Mouse (Mus musculus) MEL (cell line): ENCODE results near the gene Nat8f4. TPM values are rescaled to one million over a fixed set of nuclear protein-coding genes. Genes with fewer than 3 reads are reported as not detected.
"Not testable (repeated sequence)": the region's sequence is repeated elsewhere in the genome, so short reads cannot be mapped to it uniquely, and the experiment has no call there.

Experiments used
- DNase-seq: peaks from one replicate; pipeline ENCODE4 v3.0.0; 2011; ENCODE audit warnings: low read depth, low spot score
- H3K27ac ChIP-seq: 2 replicates; pipeline ENCODE4 v1.5.1; 2012; ENCODE audit warnings: low read depth, mild to moderate bottlenecking, control low read depth, low read length, moderate library complexity; ENCODE audit not compliant: control insufficient read depth
- H3K27me3 ChIP-seq, 2 experiments: fragments of 150-350 bp in 1 of 2; sonication (generic) in 1 of 2; 2 replicates each; pipeline ENCODE4 v1.6.1; 2012; ENCODE audit warnings: low read length in 2 of 2, mild to moderate bottlenecking in 2 of 2, improper control_type of control experiment in 1 of 2, moderate library complexity in 1 of 2; ENCODE audit not compliant: insufficient read depth in 2 of 2, control insufficient read depth in 1 of 2
- H3K36me3 ChIP-seq, 2 experiments: 2 replicates each; pipeline ENCODE4 v1.6.1; 2012 to 2014; ENCODE audit warnings: low read length in 2 of 2, improper control_type of control experiment in 1 of 2, inconsistent platforms in 1 of 2, mild to moderate bottlenecking in 1 of 2; ENCODE audit not compliant: insufficient read depth in 2 of 2, control insufficient read depth in 1 of 2
- H3K4me1 ChIP-seq, 2 experiments: fragments of 150-350 bp in 1 of 2; sonication (generic) in 1 of 2; 2 replicates each; pipeline ENCODE4 v1.6.1; 2012; ENCODE audit warnings: low read length in 2 of 2, improper control_type of control experiment in 1 of 2, mild to moderate bottlenecking in 1 of 2; ENCODE audit not compliant: insufficient read depth in 2 of 2, control insufficient read depth in 1 of 2
- H3K4me3 ChIP-seq, 2 experiments: fragments of 150-350 bp in 1 of 2; sonication (generic) in 1 of 2; 2 replicates each; pipeline ENCODE4 v1.5.1; 2012; ENCODE audit warnings: low read depth in 2 of 2, low read length in 2 of 2, mild to moderate bottlenecking in 2 of 2, moderate library complexity in 2 of 2, control low read depth in 1 of 2, improper control_type of control experiment in 1 of 2; ENCODE audit not compliant: control insufficient read depth in 1 of 2, insufficient read depth in 1 of 2
- H3K79me2 ChIP-seq: 2 replicates; pipeline ENCODE4 v1.6.1; 2012; ENCODE audit warnings: mild to moderate bottlenecking, low read length, moderate library complexity; ENCODE audit not compliant: control insufficient read depth, poor library complexity, insufficient read depth
- H3K9ac ChIP-seq: 2 replicates; pipeline ENCODE4 v1.6.1; 2012; ENCODE audit warnings: low read depth, mild to moderate bottlenecking, control low read depth, low read length, moderate library complexity; ENCODE audit not compliant: control insufficient read depth, poor library complexity, severe bottlenecking
- H3K9me3 ChIP-seq: fragments of 150-350 bp; sonication (generic); replicated peaks from 2 replicates; pipeline ENCODE4 v1.6.1; 2012; ENCODE audit warnings: mild to moderate bottlenecking, low read length, improper control_type of control experiment, moderate library complexity; ENCODE audit not compliant: insufficient read depth
- BHLHE40 ChIP-seq: IDR thresholded peaks from 2 replicates; pipeline ENCODE4 v1.6.1; 2012; ENCODE audit warnings: low read depth, mild to moderate bottlenecking, inconsistent platforms, low read length, improper control_type of control experiment, borderline replicate concordance
- CTCF ChIP-seq, 3 experiments: IDR thresholded peaks in 2 of 3; conservative IDR thresholded peaks in 1 of 3; 2 replicates each; pipeline ENCODE4 v1.5.1; 2011 to 2012; ENCODE audit warnings: low read length in 3 of 3, low read depth in 2 of 3, mild to moderate bottlenecking in 2 of 3, improper control_type of control experiment in 1 of 3, inconsistent platforms in 1 of 3, mixed read lengths in 1 of 3, moderate library complexity in 1 of 3; ENCODE audit not compliant: control insufficient read depth in 1 of 3, insufficient read depth in 1 of 3, poor library complexity in 1 of 3, severe bottlenecking in 1 of 3
- EP300 ChIP-seq, 2 experiments: IDR thresholded peaks; 2 replicates each; pipeline ENCODE4 v1.6.1; 2011; ENCODE audit warnings: improper control_type of control experiment in 2 of 2, low read length in 2 of 2, low read depth in 1 of 2, mild to moderate bottlenecking in 1 of 2
- ETS1 ChIP-seq: IDR thresholded peaks from 2 replicates; pipeline ENCODE4 v1.6.1; 2012; ENCODE audit warnings: low read depth, mild to moderate bottlenecking, inconsistent platforms, low read length, improper control_type of control experiment, moderate library complexity
- GATA1 ChIP-seq: IDR thresholded peaks from 2 replicates; pipeline ENCODE4 v1.6.1; 2011; ENCODE audit warnings: low read depth, low read length, improper control_type of control experiment
- KAT2A ChIP-seq: conservative IDR thresholded peaks from 2 replicates; pipeline ENCODE4 v1.6.1; 2012; ENCODE audit warnings: low read depth, low read length, improper control_type of control experiment, inconsistent platforms
- MAX ChIP-seq: IDR thresholded peaks from 2 replicates; pipeline ENCODE4 v1.6.1; 2011; ENCODE audit warnings: low read length, improper control_type of control experiment
- MAZ ChIP-seq: IDR thresholded peaks from 2 replicates; pipeline ENCODE4 v1.6.1; 2012; ENCODE audit warnings: low read depth, mild to moderate bottlenecking, inconsistent platforms, low read length, improper control_type of control experiment
- MEF2A ChIP-seq: IDR thresholded peaks from 2 replicates; pipeline ENCODE4 v1.6.1; 2014; ENCODE audit warnings: low read depth, mild to moderate bottlenecking, inconsistent platforms, low read length, improper control_type of control experiment; ENCODE audit not compliant: poor library complexity, insufficient replicate concordance, severe bottlenecking; ENCODE audit errors: extremely low read depth
- MXI1 ChIP-seq: IDR thresholded peaks from 2 replicates; pipeline ENCODE4 v1.6.1; 2011; ENCODE audit warnings: mild to moderate bottlenecking, low read depth, low read length, improper control_type of control experiment
- MYC ChIP-seq: IDR thresholded peaks from 2 replicates; pipeline ENCODE4 v1.6.1; 2011; ENCODE audit warnings: low read depth, mild to moderate bottlenecking, low read length, improper control_type of control experiment, moderate library complexity
- POLR2AphosphoS2 ChIP-seq: IDR thresholded peaks from 2 replicates; pipeline ENCODE4 v1.6.1; 2011; ENCODE audit warnings: low read length, improper control_type of control experiment
- POLR2AphosphoS5 ChIP-seq: IDR thresholded peaks from 2 replicates; pipeline ENCODE4 v1.6.1; 2012; ENCODE audit warnings: low read depth, borderline replicate concordance, mild to moderate bottlenecking, inconsistent platforms, low read length, moderate library complexity, mixed read lengths
- RAD21 ChIP-seq: IDR thresholded peaks from 2 replicates; pipeline ENCODE4 v1.6.1; 2011; ENCODE audit warnings: mild to moderate bottlenecking, low read depth, low read length, improper control_type of control experiment
- RCOR1 ChIP-seq: IDR thresholded peaks from 2 replicates; pipeline ENCODE4 v1.6.1; 2012; ENCODE audit warnings: low read depth, mild to moderate bottlenecking, inconsistent platforms, low read length, improper control_type of control experiment
- SMC3 ChIP-seq: IDR thresholded peaks from 2 replicates; pipeline ENCODE4 v1.6.1; 2011; ENCODE audit warnings: low read depth, low read length, improper control_type of control experiment
- TAL1 ChIP-seq: IDR thresholded peaks from 2 replicates; pipeline ENCODE4 v1.6.1; 2012; ENCODE audit warnings: mild to moderate bottlenecking, inconsistent platforms, low read length, moderate library complexity, mixed read lengths
- TCF12 ChIP-seq: IDR thresholded peaks from 2 replicates; pipeline ENCODE4 v1.6.1; 2014; ENCODE audit warnings: low read depth, mild to moderate bottlenecking, inconsistent platforms, low read length, improper control_type of control experiment, moderate library complexity
- UBTF ChIP-seq: IDR thresholded peaks from 2 replicates; pipeline ENCODE4 v1.6.1; 2012; ENCODE audit warnings: low read depth, mild to moderate bottlenecking, inconsistent platforms, low read length, improper control_type of control experiment, moderate library complexity, borderline replicate concordance; ENCODE audit not compliant: insufficient read depth
- USF1 ChIP-seq: IDR thresholded peaks from 2 replicates; pipeline ENCODE4 v1.6.1; 2014; ENCODE audit warnings: low read depth, mild to moderate bottlenecking, inconsistent platforms, low read length, improper control_type of control experiment, moderate library complexity
- USF2 ChIP-seq, 2 experiments: IDR thresholded peaks; 2 replicates each; pipeline ENCODE4 v1.6.1; 2011 to 2012; ENCODE audit warnings: improper control_type of control experiment in 2 of 2, low read length in 2 of 2, borderline replicate concordance in 1 of 2, inconsistent platforms in 1 of 2, low read depth in 1 of 2, mild to moderate bottlenecking in 1 of 2; ENCODE audit not compliant: insufficient read depth in 1 of 2
- ZC3H11A ChIP-seq: IDR thresholded peaks from 2 replicates; pipeline ENCODE4 v1.6.1; 2012; ENCODE audit warnings: low read depth, mild to moderate bottlenecking, inconsistent platforms, low read length, improper control_type of control experiment
- ZKSCAN1 ChIP-seq: IDR thresholded peaks from 2 replicates; pipeline ENCODE4 v1.6.1; 2012; ENCODE audit warnings: low read depth, mild to moderate bottlenecking, inconsistent platforms, low read length, improper control_type of control experiment, moderate library complexity
- ZMIZ1 ChIP-seq: IDR thresholded peaks from 2 replicates; pipeline ENCODE4 v1.6.1; 2012; ENCODE audit warnings: low read depth, mild to moderate bottlenecking, inconsistent platforms, low read length, improper control_type of control experiment, moderate library complexity
- polyA plus RNA-seq, 2 experiments: library from polyadenylated mRNA; stranded (reverse) in 1 of 2; unstranded in 1 of 2; fragments of >175 nt in 1 of 2; fragments of >200 nt in 1 of 2; gene quantifications; 2 replicates each; pipeline versions ENCODE4 v1.2.1 to v1.2.4; 2012; ENCODE audit warnings: low replicate concordance in 2 of 2, low read depth in 1 of 2; ENCODE audit not compliant: insufficient read length in 2 of 2, insufficient read depth in 1 of 2, missing spikeins in 1 of 2
- total RNA-seq: library from RNA; depleted of rRNA; stranded (reverse); fragments of 300-350 nt; gene quantifications from 2 replicates; pipeline ENCODE4 v1.2.3, GENCODE M21; 2012

Nat8f4 gene
- total and polyA plus RNA-seq, 3 experiments: 2.6 to 3.0 TPM; not detected in 1

GRCm38 (mm10) chr6:85895061-85895648, 9.5 kb downstream of the Nat8f4 start:
- TF ChIP-seq RAD21 (peak; percentile 48), SMC3 (peak; percentile 55), CTCF (IDR thresholded peaks at IDR 0.05 in 2 of 3, conservative IDR thresholded peaks at IDR 0.05 in 1 of 3; ENCODE audit: control insufficient read depth in 1 of 3, insufficient read depth in 1 of 3, low read depth in 2 of 3, low read length in 3 of 3, poor library complexity in 1 of 3, severe bottlenecking in 1 of 3) (peak; percentile 49 to 55 (median 50); a peak in 5 of 6 replicates), ZC3H11A (peak; percentile 29; the same call in 1 of the 2 replicates)
- H3K4me3 ChIP-seq, H3K27ac ChIP-seq, H3K27me3 ChIP-seq, H3K36me3 ChIP-seq, DNase-seq, H3K79me2 ChIP-seq, H3K9ac ChIP-seq, H3K9me3 ChIP-seq, H3K4me1 ChIP-seq: not testable (repeated sequence)

DNA sequence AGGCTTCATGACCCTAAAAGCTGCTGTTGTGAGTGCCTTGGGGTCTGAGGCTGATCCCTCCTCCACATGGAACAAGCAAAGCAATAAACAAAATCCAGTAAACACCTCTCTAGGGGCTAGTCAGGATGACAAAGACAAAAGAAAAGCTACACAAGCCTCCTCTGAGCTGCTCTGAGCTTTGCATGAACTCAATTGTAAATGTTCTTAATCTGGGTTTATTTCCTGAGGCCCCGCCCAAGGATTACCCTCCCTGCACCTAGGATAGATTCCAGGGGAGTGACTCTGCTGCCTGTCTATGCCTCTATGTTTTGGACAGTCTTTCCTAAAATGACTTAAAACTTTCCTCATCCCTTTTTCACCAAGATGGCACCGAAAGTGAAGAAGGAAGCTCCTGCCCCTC, 15.7 kb downstream of the Nat8f4 start:
- Histone ChIP-seq H3K4me3 (no peak overlapping the region), H3K27me3 (peaks cover 6 to 7% of the 10 kb centered on the region in 2 experiments), H3K79me2 (no peaks in the 10 kb centered on the region), H3K4me1 (no peaks in the 10 kb centered on the region), H3K9ac (no peak overlapping the region), H3K36me3 (no peaks in the 10 kb centered on the region), H3K27ac (no peak overlapping the region), H3K9me3 (no peaks in the 10 kb centered on the region)
- no peak for DNase-seq
- TF ChIP-seq EP300 (IDR thresholded peaks at IDR 0.05; ENCODE audit: low read depth in 1 of 2, low read length in 2 of 2) (no peak), UBTF (no peak), MEF2A (no peak), RCOR1 (no peak), SMC3 (no peak), MYC (no peak), MAX (no peak)

DNA sequence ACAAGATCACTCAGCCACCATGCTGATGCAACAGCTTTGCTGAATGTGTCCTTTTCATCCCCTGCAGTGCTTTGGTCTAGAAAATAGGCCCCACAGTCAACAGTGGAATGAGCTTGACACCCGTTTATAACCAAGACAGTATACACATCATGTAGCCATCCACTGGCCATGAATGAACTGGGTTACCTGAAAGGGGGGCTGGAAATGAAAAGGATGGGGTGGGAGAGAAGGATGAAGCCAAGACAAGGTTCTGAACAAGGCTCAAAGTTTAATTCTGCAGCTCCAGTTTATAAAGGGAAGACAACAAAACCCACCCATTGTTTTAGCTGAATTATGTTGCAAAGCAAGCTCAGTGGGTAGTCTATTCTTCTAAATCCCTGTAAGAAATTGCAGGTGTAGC, 20.4 kb downstream of the Nat8f4 start:
- Histone ChIP-seq H3K36me3 (no peaks in the 10 kb centered on the region), H3K79me2 (no peaks in the 10 kb centered on the region), H3K9me3 (no peaks in the 10 kb centered on the region), H3K9ac (no peak overlapping the region), H3K27me3 (peaks cover 6 to 7% of the 10 kb centered on the region in 2 experiments), H3K4me3 (no peak overlapping the region), H3K27ac (no peak overlapping the region), H3K4me1 (no peaks in the 10 kb centered on the region)
- TF ChIP-seq POLR2AphosphoS2 (no peak), ZKSCAN1 (no peak), GATA1 (no peak), TAL1 (no peak), USF2 (IDR thresholded peaks at IDR 0.05; ENCODE audit: borderline replicate concordance in 1 of 2, insufficient read depth in 1 of 2, low read depth in 1 of 2, low read length in 2 of 2) (no peak), MXI1 (no peak), ETS1 (no peak), POLR2AphosphoS5 (no peak), RCOR1 (no peak), TCF12 (no peak), ZMIZ1 (no peak), KAT2A (no peak), BHLHE40 (no peak), MAZ (no peak), USF1 (no peak)
- no peak for DNase-seq
